Mouse (Mus musculus) midbrain, embryonic 12.5 days (tissue): ENCODE data around the gene Ppib. TPM values are rescaled to one million over a fixed set of nuclear protein-coding genes. Genes with fewer than 3 reads are reported as not detected.
A peak's percentile ranks its signal among the peaks of the same experiment; 100 is the strongest.

Experiments
- ATAC-seq: fragments of 200-750 bp; cut with Nextera tagmentation; 2 replicates; pipeline ENCODE4 v1.8.0; 2017; ENCODE audit warnings: low read depth, moderate TSS enrichment, moderate library complexity; ENCODE audit not compliant: low FRiP score
- H3K27ac ChIP-seq: fragments of 300-500 bp; sonication (generic); replicated peaks from 2 replicates; pipeline ENCODE4 v1.5.1; 2016; ENCODE audit warnings: mild to moderate bottlenecking
- H3K27me3 ChIP-seq: fragments of 300-500 bp; sonication (generic); 2 replicates; pipeline ENCODE4 v1.6.1; 2016; ENCODE audit warnings: mild to moderate bottlenecking
- H3K36me3 ChIP-seq: fragments of 300-500 bp; sonication (generic); 2 replicates; pipeline ENCODE4 v1.6.1; 2016
- H3K4me1 ChIP-seq: fragments of 300-500 bp; sonication (generic); 2 replicates; pipeline ENCODE4 v1.6.1; 2016
- H3K4me2 ChIP-seq: fragments of 300-500 bp; sonication (generic); replicated peaks from 2 replicates; pipeline ENCODE4 v1.6.1; 2016; ENCODE audit warnings: mild to moderate bottlenecking, moderate library complexity
- H3K4me3 ChIP-seq: fragments of 300-500 bp; sonication (generic); 2 replicates; pipeline ENCODE4 v1.5.1; 2016; ENCODE audit warnings: mild to moderate bottlenecking
- H3K9ac ChIP-seq: fragments of 300-500 bp; sonication (generic); replicated peaks from 2 replicates; pipeline ENCODE4 v1.6.1; 2016; ENCODE audit warnings: mild to moderate bottlenecking, moderate library complexity
- H3K9me3 ChIP-seq: fragments of 300-500 bp; sonication (generic); 2 replicates; pipeline ENCODE4 v1.6.1; 2016; ENCODE audit warnings: mild to moderate bottlenecking
- WGBS: fragments of 180-500 bp; shearing (Covaris S2); methylation state at CpG from one replicate; pipeline ENCODE4 v1.1.7; 2016; 5-methylcytosine and 5-hydroxymethylcytosine counted together
- polyA plus RNA-seq: library from polyadenylated mRNA; unstranded; fragments of >200 nt; fragmentation: Nextera tagmentation; extraction: Ambion mirVana; gene quantifications from 2 replicates; pipeline ENCODE4 v1.2.1, GENCODE M21; 2016

The Ppib gene
- polyA plus RNA-seq, result 376 and 416 TPM in 2 replicates

- H3K9me3 ChIP-seq, result no peaks in the 10 kb centered on the region
- H3K4me1 ChIP-seq, result peaks cover 18% of the 10 kb centered on the region
- peak within 1 kb of the TSS; percentile 85 for H3K9ac ChIP-seq
- H3K36me3 ChIP-seq, result peaks cover 24% of the 10 kb centered on the region
- peak within 1 kb of the TSS; percentile 80 for H3K4me2 ChIP-seq
- no peaks in the 10 kb centered on the region for H3K27me3 ChIP-seq
- WGBS, result 1% methylated on average over 51 of the region's 51 CpGs
- H3K4me3 ChIP-seq, result peak within 1 kb of the TSS; percentile 81
- H3K27ac ChIP-seq, result peak within 1 kb of the TSS; percentile 86
- ATAC-seq, result peak; percentile 97
Observed at GRCm38 (mm10) chr9:66059583-66060307, at the start of gene Ppib. Gene Ppib (plus strand): TSS chr9:66060222.

- no peaks in the 10 kb centered on the region for H3K27me3 ChIP-seq
- no peak overlapping the region for H3K27ac ChIP-seq
- no peak overlapping the region for H3K9ac ChIP-seq
- no peak for ATAC-seq
- no peaks in the 10 kb centered on the region for H3K4me1 ChIP-seq
- no peak overlapping the region for H3K4me3 ChIP-seq
- no peak overlapping the region for H3K4me2 ChIP-seq
- no peaks in the 10 kb centered on the region for H3K9me3 ChIP-seq
- H3K36me3 ChIP-seq, result 0 out of 2 replicates have a peak, but pooled peaks cover 12% of the 10 kb centered on the region
Observed at GRCm38 (mm10) chr9:66020601-66021000, 39.4 kb upstream of the Ppib start.

- H3K9me3 ChIP-seq, result no peaks in the 10 kb centered on the region
- no peak overlapping the region for H3K4me3 ChIP-seq
- no peaks in the 10 kb centered on the region for H3K4me1 ChIP-seq
- H3K27ac ChIP-seq, result no peak overlapping the region
- peaks cover 19% of the 10 kb centered on the region for H3K36me3 ChIP-seq
- ATAC-seq, result no peak
- 93% methylated on average over 4 of the region's 4 CpGs for WGBS
- no peak overlapping the region for H3K9ac ChIP-seq
- no peaks in the 10 kb centered on the region for H3K27me3 ChIP-seq
- H3K4me2 ChIP-seq, result no peak overlapping the region
Observed at GRCm38 (mm10) chr9:66038082-66038481, 21.9 kb upstream of the Ppib start.

- Histone ChIP-seq H3K4me3 (no peak overlapping the region), H3K36me3 (peaks cover 19% of the 10 kb centered on the region), H3K9me3 (no peaks in the 10 kb centered on the region), H3K27me3 (no peaks in the 10 kb centered on the region), H3K4me1 (no peaks in the 10 kb centered on the region), H3K9ac (no peak overlapping the region), H3K27ac (no peak overlapping the region), H3K4me2 (no peak overlapping the region)
- no peak for ATAC-seq
- 95% methylated on average over 4 of the region's 4 CpGs for WGBS
Observed at GRCm38 (mm10) chr9:66038581-66038980, 21.4 kb upstream of the Ppib start.

GRCm38 (mm10) chr9:66039290-66039689 is 20.7 kb upstream of the Ppib start:
- Histone ChIP-seq H3K4me2 (no peak overlapping the region), H3K4me3 (no peak overlapping the region), H3K9ac (no peak overlapping the region), H3K27ac (no peak overlapping the region), H3K27me3 (no peaks in the 10 kb centered on the region), H3K9me3 (no peaks in the 10 kb centered on the region), H3K36me3 (peaks cover 19% of the 10 kb centered on the region), H3K4me1 (no peaks in the 10 kb centered on the region)
- 89% methylated on average over 4 of the region's 4 CpGs for WGBS
- no peak for ATAC-seq

GRCm38 (mm10) chr9:66040801-66041200 is 19.2 kb upstream of the Ppib start:
- Histone ChIP-seq H3K4me1 (no peaks in the 10 kb centered on the region), H3K4me2 (no peak overlapping the region), H3K4me3 (no peak overlapping the region), H3K36me3 (peaks cover 19% of the 10 kb centered on the region), H3K9ac (no peak overlapping the region), H3K27me3 (no peaks in the 10 kb centered on the region), H3K9me3 (no peaks in the 10 kb centered on the region), H3K27ac (no peak overlapping the region)
- ATAC-seq, result no peak
- WGBS, result 91% methylated on average over 3 of the region's 3 CpGs

- Histone ChIP-seq H3K4me1 (no peaks in the 10 kb centered on the region), H3K27me3 (no peaks in the 10 kb centered on the region), H3K4me2 (no peak overlapping the region), H3K9me3 (no peaks in the 10 kb centered on the region), H3K36me3 (peaks cover 17% of the 10 kb centered on the region), H3K4me3 (no peak overlapping the region), H3K9ac (no peak overlapping the region), H3K27ac (no peak overlapping the region)
- WGBS, result 88% methylated on average over 4 of the region's 4 CpGs
- no peak for ATAC-seq
Observed at GRCm38 (mm10) chr9:66042331-66042730, 17.7 kb upstream of the Ppib start.

- ATAC-seq, result no peak
- H3K27ac ChIP-seq, result no peak overlapping the region
- no peak overlapping the region for H3K4me3 ChIP-seq
- H3K9me3 ChIP-seq, result no peaks in the 10 kb centered on the region
- H3K4me1 ChIP-seq, result no peaks in the 10 kb centered on the region
- no peak overlapping the region for H3K4me2 ChIP-seq
- no peak overlapping the region for H3K9ac ChIP-seq
- WGBS, result 97% methylated on average over 3 of the region's 3 CpGs
- H3K36me3 ChIP-seq, result peaks cover 17% of the 10 kb centered on the region
- H3K27me3 ChIP-seq, result no peaks in the 10 kb centered on the region
Observed at GRCm38 (mm10) chr9:66043241-66043640, 16.8 kb upstream of the Ppib start.

GRCm38 (mm10) chr9:66049931-66050601 is 10.0 kb upstream of the Ppib start:
- H3K4me1 ChIP-seq, result no peaks in the 10 kb centered on the region
- H3K27ac ChIP-seq, result no peak overlapping the region
- 0 out of 2 replicates have a peak, but pooled peaks cover 4% of the 10 kb centered on the region for H3K9me3 ChIP-seq
- H3K4me3 ChIP-seq, result no peak overlapping the region
- no peak overlapping the region for H3K9ac ChIP-seq
- 73% methylated on average over 6 of the region's 6 CpGs for WGBS
- H3K4me2 ChIP-seq, result no peak overlapping the region
- no peak for ATAC-seq
- no peaks in the 10 kb centered on the region for H3K27me3 ChIP-seq
- no peaks in the 10 kb centered on the region for H3K36me3 ChIP-seq

GRCm38 (mm10) chr9:66051493-66051892 is 8.5 kb upstream of the Ppib start:
- Histone ChIP-seq H3K36me3 (no peaks in the 10 kb centered on the region), H3K4me1 (no peaks in the 10 kb centered on the region), H3K27me3 (no peaks in the 10 kb centered on the region), H3K27ac (no peak overlapping the region), H3K4me3 (no peak overlapping the region), H3K4me2 (no peak overlapping the region), H3K9ac (no peak overlapping the region), H3K9me3 (0 out of 2 replicates have a peak, but pooled peaks cover 4% of the 10 kb centered on the region)
- 74% methylated on average over 4 of the region's 4 CpGs for WGBS
- ATAC-seq, result no peak

- no peaks in the 10 kb centered on the region for H3K4me1 ChIP-seq
- H3K27me3 ChIP-seq, result no peaks in the 10 kb centered on the region
- H3K36me3 ChIP-seq, result no peaks in the 10 kb centered on the region
- no peak overlapping the region for H3K4me3 ChIP-seq
- 100% methylated on average over 1 of the region's 1 CpGs for WGBS
- 0 out of 2 replicates have a peak, but pooled peaks cover 4% of the 10 kb centered on the region for H3K9me3 ChIP-seq
- H3K9ac ChIP-seq, result no peak overlapping the region
- ATAC-seq, result no peak
- H3K4me2 ChIP-seq, result no peak overlapping the region
- no peak overlapping the region for H3K27ac ChIP-seq
Observed at GRCm38 (mm10) chr9:66052731-66053130, 7.3 kb upstream of the Ppib start.

- H3K27ac ChIP-seq, result no peak overlapping the region
- no peak for ATAC-seq
- no peaks in the 10 kb centered on the region for H3K36me3 ChIP-seq
- no peak overlapping the region for H3K9ac ChIP-seq
- no peak overlapping the region for H3K4me3 ChIP-seq
- no peaks in the 10 kb centered on the region for H3K27me3 ChIP-seq
- 35% methylated on average over 1 of the region's 1 CpGs for WGBS
- 0 out of 2 replicates have a peak, but pooled peaks cover 4% of the 10 kb centered on the region for H3K9me3 ChIP-seq
- H3K4me2 ChIP-seq, result no peak overlapping the region
- H3K4me1 ChIP-seq, result no peaks in the 10 kb centered on the region
Observed at GRCm38 (mm10) chr9:66053620-66054019, 6.4 kb upstream of the Ppib start.
